9 mouse cellular contexts compared by ENCODE assay signal in the genomic region with DNA sequence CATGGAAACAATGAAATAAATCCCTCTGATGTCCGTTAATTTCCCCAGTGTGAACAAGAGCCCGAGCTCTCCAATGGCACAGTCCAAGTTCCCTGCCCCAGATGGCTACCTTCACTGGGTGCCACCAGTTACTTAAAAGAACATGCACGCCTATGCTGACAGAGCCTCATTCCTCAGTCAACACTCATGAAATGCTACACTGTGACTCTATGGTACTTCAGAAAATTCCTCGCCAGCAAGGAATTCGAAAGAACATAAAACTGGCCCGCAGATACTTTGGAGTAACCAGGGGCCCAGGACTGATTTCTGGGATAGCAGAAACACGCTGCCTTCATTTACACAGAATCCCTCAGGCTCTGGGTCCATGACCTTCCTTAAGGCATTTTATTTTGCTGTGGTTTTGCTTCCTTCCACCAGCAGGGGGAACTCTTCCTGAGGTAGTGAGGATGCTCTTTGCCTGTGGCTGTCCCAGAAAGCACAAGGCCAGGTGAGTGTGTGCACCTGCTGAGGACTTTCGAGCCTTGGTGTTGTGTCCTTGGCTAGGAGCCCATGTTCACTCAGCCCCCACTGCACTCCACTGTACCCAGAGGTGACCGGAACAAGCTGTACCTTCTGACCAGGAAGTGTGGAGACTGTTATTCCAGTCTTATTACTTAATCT.
DNase-seq lines count a peak whose midpoint lies in the region; ATAC-seq lines count a peak whose summit lies in the region.
"Had no signal": no experiment of that assay in that cellular context is flagged by ENCODE, and none has a peak within 500 bp of the region (broad histone marks: within the 10 kb centered on the region; RNA-seq: fewer than 3 reads in every experiment).

No protein-coding gene starts in this region.

- 45% methylated on average over 9 of the region's 9 CpGs for WGBS in lung, embryonic 15.5 days

- no peaks in the 10 kb centered on the region for H3K9me3 ChIP-seq in lung, embryonic 15.5 days

- H3K4me1 ChIP-seq in lung, embryonic 15.5 days = peaks cover 8% of the 10 kb centered on the region

- H3K4me3 ChIP-seq in lung, embryonic 15.5 days = no peak overlapping the region
- H3K4me3 ChIP-seq: erythroblast, embryonic 14.5 days had no signal

- no peak overlapping the region for H3K9ac ChIP-seq in lung, embryonic 15.5 days

- ATAC-seq in granulocyte monocyte progenitor cell, adult 5-6 weeks (replicated peaks; ENCODE audit: poor library complexity, severe bottlenecking) = peak; percentile 50; the same call in 1 of the 2 replicates
- peak; percentile 83 for ATAC-seq in lung, embryonic 15.5 days (ENCODE audit: borderline replicate concordance, extremely low read depth, low FRiP score, low TSS enrichment)

- peak; percentile 64 for DNase-seq in urinary bladder, postnatal 14 days (ENCODE audit: low spot score)
- DNase-seq in urinary bladder, adult 2 months (ENCODE audit: low spot score) = no peak
- DNase-seq in cerebellum, adult 9-10 months = peak; percentile 82
- peak; percentile 71 for DNase-seq in kidney, postnatal 10 days
- peak; percentile 10 for DNase-seq in ovary, postnatal 10 days (ENCODE audit: low spot score)
- peak; percentile 38 for DNase-seq in thymus, postnatal 25 days

- H3K36me3 ChIP-seq in lung, embryonic 15.5 days = no peaks in the 10 kb centered on the region; the same call in 1 of the 2 replicates

- no peak overlapping the region for H3K4me2 ChIP-seq in lung, embryonic 15.5 days

- H3K27me3 ChIP-seq in lung, embryonic 15.5 days = no peaks in the 10 kb centered on the region

- peak overlapping the region; percentile 80 for H3K27ac ChIP-seq in lung, embryonic 15.5 days
